Mouse (Mus musculus) liver, adult 2 months (tissue): ENCODE data around the gene Rnf223. TPM values are rescaled to one million over a fixed set of nuclear protein-coding genes. Genes with fewer than 3 reads are reported as not detected.

Experiments
- DNase-seq: peaks from one replicate; pipeline ENCODE4 v3.0.0-alpha.2; 2011; ENCODE audit warnings: low read depth, low spot score; ENCODE audit errors: extremely low read depth
- H3K27ac ChIP-seq: fragments of 200-500 bp; replicated peaks from 2 replicates; pipeline ENCODE4 v1.5.1; 2012; ENCODE audit warnings: low read depth, mild to moderate bottlenecking, control low read depth, inconsistent platforms, low read length; ENCODE audit not compliant: insufficient read depth
- H3K27me3 ChIP-seq: fragments of 200-500 bp; 2 replicates; pipeline ENCODE4 v1.6.1; 2012; ENCODE audit warnings: mild to moderate bottlenecking, moderate library complexity, low read length, inconsistent platforms; ENCODE audit not compliant: control insufficient read depth, insufficient read depth
- H3K36me3 ChIP-seq: fragments of 200-500 bp; 2 replicates; pipeline ENCODE4 v1.6.1; 2012; ENCODE audit warnings: low read length, inconsistent platforms; ENCODE audit not compliant: control insufficient read depth, insufficient read depth
- H3K4me1 ChIP-seq: fragments of 200-500 bp; 2 replicates; pipeline ENCODE4 v1.6.1; 2011; ENCODE audit warnings: low read length; ENCODE audit not compliant: control insufficient read depth, insufficient read depth
- H3K4me3 ChIP-seq: fragments of 200-500 bp; 2 replicates; pipeline ENCODE4 v1.5.1; 2011; ENCODE audit warnings: low read depth, mild to moderate bottlenecking, control low read depth, low read length, moderate library complexity; ENCODE audit not compliant: insufficient read depth
- H3K79me2 ChIP-seq: fragments of 200-500 bp; 2 replicates; pipeline ENCODE4 v1.6.1; 2012; ENCODE audit warnings: inconsistent platforms, mild to moderate bottlenecking, low read length, moderate library complexity; ENCODE audit not compliant: control insufficient read depth, insufficient read depth
- H3K9ac ChIP-seq: fragments of 200-500 bp; 2 replicates; pipeline ENCODE4 v1.6.1; 2012; ENCODE audit warnings: low read depth, mild to moderate bottlenecking, control low read depth, inconsistent platforms, low read length
- CTCF ChIP-seq: fragments of 200-500 bp; IDR thresholded peaks from 2 replicates; pipeline ENCODE4 v1.5.1; 2011; ENCODE audit warnings: low read depth, low read length, control low read depth
- POLR2A ChIP-seq: fragments of 200-500 bp; IDR thresholded peaks from 2 replicates; pipeline ENCODE4 v1.6.1; 2011; ENCODE audit warnings: low read length, control low read depth; ENCODE audit not compliant: insufficient read depth; ENCODE audit errors: extremely low read depth
- WGBS: fragments of 180-500 bp; shearing (Covaris S2); methylation state at CpG from one replicate; pipeline ENCODE4 v1.1.7; 2018; 5-methylcytosine and 5-hydroxymethylcytosine counted together
- polyA plus RNA-seq: library from polyadenylated mRNA; depleted of rRNA; stranded (reverse); fragments of >200 nt; gene quantifications from 2 replicates; pipeline ENCODE4 v1.2.3, GENCODE M21; 2012
- total RNA-seq: library from RNA; depleted of rRNA; stranded (reverse); fragments of >200 nt; gene quantifications from 2 replicates; pipeline ENCODE4 v1.2.3, GENCODE M21; 2014

Gene Rnf223
- total and polyA plus RNA-seq, 2 experiments: 0.17 TPM; not detected in 1

DNA sequence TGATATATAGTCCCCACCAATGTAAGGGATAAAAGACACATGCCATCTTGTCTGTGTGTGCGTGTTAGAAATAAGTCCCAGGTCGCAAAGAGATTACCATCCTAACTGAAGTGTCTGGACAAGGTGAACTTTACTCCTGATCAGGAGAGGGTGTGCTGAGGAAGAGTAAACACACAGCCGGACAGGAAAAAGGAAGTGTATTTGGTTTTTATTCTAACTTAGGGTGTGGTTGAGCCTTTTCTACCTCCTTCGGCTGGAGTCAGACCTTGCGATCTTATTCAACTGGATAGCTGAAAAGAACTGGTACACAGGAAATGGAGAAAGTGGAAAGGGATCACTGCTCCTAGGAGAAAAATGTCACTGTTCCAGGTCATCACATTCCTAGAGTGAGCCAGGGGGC, 29.8 kb upstream of the Rnf223 start:
- Histone ChIP-seq H3K4me1 (peaks cover 5% of the 10 kb centered on the region), H3K36me3 (no peaks in the 10 kb centered on the region), H3K9ac (no peak overlapping the region), H3K4me3 (no peak overlapping the region), H3K27me3 (no peaks in the 10 kb centered on the region), H3K79me2 (no peaks in the 10 kb centered on the region), H3K27ac (no peak overlapping the region)
- no peak for TF ChIP-seq POLR2A
- no peak for TF ChIP-seq CTCF
- DNase-seq: peak; percentile 64
- 41% methylated on average over 5 of the region's 5 CpGs for WGBS

GRCm38 (mm10) chr4:156101481-156101903, 28.8 kb upstream of the Rnf223 start:
- Histone ChIP-seq H3K36me3 (no peaks in the 10 kb centered on the region), H3K27me3 (no peaks in the 10 kb centered on the region), H3K4me1 (peaks cover 5% of the 10 kb centered on the region), H3K27ac (no peak overlapping the region), H3K79me2 (no peaks in the 10 kb centered on the region), H3K4me3 (no peak overlapping the region), H3K9ac (no peak overlapping the region)
- WGBS: 45% methylated on average over 3 of the region's 3 CpGs
- TF ChIP-seq CTCF (no peak), POLR2A (no peak)
- DNase-seq: peak; percentile 55

- DNase-seq: no peak
- H3K9ac ChIP-seq: no peak overlapping the region
- TF ChIP-seq CTCF: no peak
- TF ChIP-seq POLR2A: no peak
- no peak overlapping the region for H3K27ac ChIP-seq
- no peaks in the 10 kb centered on the region for H3K36me3 ChIP-seq
- H3K27me3 ChIP-seq: no peaks in the 10 kb centered on the region
- peaks cover 5% of the 10 kb centered on the region for H3K4me1 ChIP-seq
- H3K4me3 ChIP-seq: no peak overlapping the region
- 80% methylated on average over 4 of the region's 4 CpGs for whole genome bisulfite sequencing
- no peaks in the 10 kb centered on the region for H3K79me2 ChIP-seq
Observed at GRCm38 (mm10) chr4:156103342-156103741, 27.0 kb upstream of the Rnf223 start.

- peak; percentile 70 for DNase-seq
- Histone ChIP-seq H3K36me3 (no peaks in the 10 kb centered on the region), H3K27ac (peak overlapping the region; percentile 61), H3K4me1 (no peaks in the 10 kb centered on the region; the same call in 1 of the 2 replicates), H3K79me2 (0 out of 2 replicates have a peak, but pooled peaks cover 4% of the 10 kb centered on the region), H3K27me3 (no peaks in the 10 kb centered on the region), H3K9ac (peak overlapping the region; percentile 68), H3K4me3 (peak overlapping the region; percentile 58)
- no peak for TF ChIP-seq POLR2A
- no peak for TF ChIP-seq CTCF
- WGBS: 21% methylated on average over 13 of the region's 13 CpGs
Observed at GRCm38 (mm10) chr4:156108606-156109546, 21.4 kb upstream of the Rnf223 start.

DNA sequence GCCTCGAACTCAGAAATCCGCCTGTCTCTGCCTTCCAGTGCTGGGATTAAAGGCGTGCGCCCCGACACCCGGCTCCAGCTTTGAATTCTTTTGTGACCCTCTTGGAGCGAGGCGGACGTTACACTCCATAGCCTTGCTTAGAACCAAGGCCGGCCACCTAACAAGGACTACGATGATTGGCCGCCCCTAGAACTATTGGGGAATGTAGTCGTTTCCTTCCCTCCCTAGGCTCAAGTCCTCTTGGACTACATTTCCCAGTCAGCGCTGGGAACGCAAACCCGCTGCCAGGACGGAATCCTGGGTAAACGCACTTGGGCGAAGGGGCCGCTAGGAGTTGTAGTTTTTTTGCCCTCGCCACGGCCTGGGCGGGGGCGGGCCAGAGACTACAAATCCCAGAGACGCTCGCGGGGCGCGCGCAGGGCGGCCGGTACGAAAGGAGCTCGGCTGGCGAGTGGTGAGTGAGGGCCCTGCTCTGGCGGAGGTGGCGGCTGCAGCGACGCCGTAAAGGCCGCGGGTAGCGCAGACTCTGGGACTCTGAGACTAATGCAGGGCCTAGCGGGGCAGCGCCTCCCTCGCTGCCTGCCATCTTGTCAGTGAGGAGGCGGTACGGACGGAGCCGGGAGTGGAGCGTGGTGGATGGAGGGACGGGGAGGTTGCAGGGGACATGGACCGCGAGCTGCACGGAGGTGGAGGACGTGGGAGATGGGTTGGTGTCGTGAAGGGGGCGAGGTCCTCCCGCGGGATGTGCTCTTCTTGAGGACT, 20.6 kb upstream of the Rnf223 start, which contains the start of gene 9430015G10Rik:
9430015G10Rik (plus strand) TSS at position 413 of the 762 bp plus-strand sequence.
- Histone ChIP-seq H3K79me2 (0 out of 2 replicates have a peak, but pooled peaks cover 4% of the 10 kb centered on the region), H3K27me3 (no peaks in the 10 kb centered on the region), H3K36me3 (no peaks in the 10 kb centered on the region), H3K4me3 (peak within 1 kb of the TSS; percentile 88), H3K9ac (peak within 1 kb of the TSS; percentile 88), H3K27ac (peak within 1 kb of the TSS; percentile 61), H3K4me1 (no peaks in the 10 kb centered on the region; the same call in 1 of the 2 replicates)
- TF ChIP-seq POLR2A: 0 out of 2 replicates have a peak, but pooled peaks have one; percentile 51
- TF ChIP-seq CTCF: no peak
- under 1% methylated on average over 60 of the region's 60 CpGs for WGBS
- DNase-seq: peak; percentile 98
